Mouse (Mus musculus): ENCODE results near the gene Polr2j. TPM values are rescaled to one million over a fixed set of nuclear protein-coding genes. Genes with fewer than 3 reads are reported as not detected.

The Polr2j gene
- polyA plus RNA-seq, 2 experiments from 2014 or later: 124 to 138 TPM

GRCm38 (mm10) chr5:136168071-136168470 is 51.6 kb downstream of the Polr2j start:
- no peak for ATAC-seq

GRCm38 (mm10) chr5:136169626-136170511 is 53.4 kb downstream of the Polr2j start:
- ATAC-seq: peak; percentile 34

GRCm38 (mm10) chr5:136170512-136171362 is 54.3 kb downstream of the Polr2j start, which contains the start of gene Orai2:
Orai2 (minus strand) TSS chr5:136170713.
- peak; percentile 68 for ATAC-seq

- ATAC-seq: peak; percentile 46
Measured at GRCm38 (mm10) chr5:136171363-136172341, 55.2 kb downstream of the Polr2j start.

Other genes with a start within 250 kb of the Polr2j start
- not detected for gene Hspb1, start 228.7 kb upstream of the Polr2j start, polyA plus RNA-seq (2017; shearing (Covaris generic))
- 10 to 100 TPM; 34.1 to 56.7 TPM for gene Ywhag, start 182.0 kb upstream of the Polr2j start, polyA plus RNA-seq (2017; shearing (Covaris generic))
- gene Ssc4d, start 142.1 kb upstream of the Polr2j start, polyA plus RNA-seq (2017; shearing (Covaris generic)): 1 to 10 TPM; 1.7 to 2.4 TPM
- gene Zp3, start 136.5 kb upstream of the Polr2j start, polyA plus RNA-seq (2017; shearing (Covaris generic)): not detected
- gene Dtx2, start 121.8 kb upstream of the Polr2j start, polyA plus RNA-seq (2017; shearing (Covaris generic)): 10 to 100 TPM; 10.6 to 13.8 TPM
- gene Upk3b, start 78.1 kb upstream of the Polr2j start, polyA plus RNA-seq (2017; shearing (Covaris generic)): not detected
- gene Upk3bl, start 62.1 kb upstream of the Polr2j start, polyA plus RNA-seq (2017; shearing (Covaris generic)): not detected
- gene Rasa4, start 32.7 kb upstream of the Polr2j start, polyA plus RNA-seq (2017; shearing (Covaris generic)): 1 to 10 TPM; 1.8 to 2.2 TPM
- 10 to 100 TPM; 31.7 to 35.3 TPM for gene Lrwd1, start 19.4 kb downstream of the Polr2j start, polyA plus RNA-seq (2017; shearing (Covaris generic))
- gene Alkbh4, start 19.5 kb downstream of the Polr2j start, polyA plus RNA-seq (2017; shearing (Covaris generic)): 10 to 100 TPM; 49.3 to 56.2 TPM
- 10 to 100 TPM; 62.2 to 74.1 TPM for gene Orai2, start 54.1 kb downstream of the Polr2j start, polyA plus RNA-seq (2017; shearing (Covaris generic))
- 10 to 100 TPM; 45.0 to 50.4 TPM for gene Prkrip1, start 82.3 kb downstream of the Polr2j start, polyA plus RNA-seq (2017; shearing (Covaris generic))
- gene Sh2b2, start 129.9 kb downstream of the Polr2j start, polyA plus RNA-seq (2017; shearing (Covaris generic)): under 1 TPM in 1 of 2 experiments, not detected in 1; 0.45 TPM

Measured in activated CD4-positive, CD25-positive, alpha-beta regulatory T cell, adult 4 months (primary cell).